Mouse (Mus musculus): Measurements from ENCODE around the gene Pou3f4.
"Not testable (repeated sequence)": the region's sequence is repeated elsewhere in the genome, so short reads cannot be mapped to it uniquely, and the experiment has no call there.

The Pou3f4 gene

GRCm38 (mm10) chrX:110814151-110814571 is at the start of gene Pou3f4:
Pou3f4 (plus strand) TSS chrX:110814280.
- DNase-seq (ENCODE audit: low spot score in 2 of 2): peak; percentile 71 to 83

- DNase-seq (ENCODE audit: low spot score in 2 of 2): no peak
Measured at GRCm38 (mm10) chrX:110765939-110766338, 48.1 kb upstream of the Pou3f4 start.

DNA sequence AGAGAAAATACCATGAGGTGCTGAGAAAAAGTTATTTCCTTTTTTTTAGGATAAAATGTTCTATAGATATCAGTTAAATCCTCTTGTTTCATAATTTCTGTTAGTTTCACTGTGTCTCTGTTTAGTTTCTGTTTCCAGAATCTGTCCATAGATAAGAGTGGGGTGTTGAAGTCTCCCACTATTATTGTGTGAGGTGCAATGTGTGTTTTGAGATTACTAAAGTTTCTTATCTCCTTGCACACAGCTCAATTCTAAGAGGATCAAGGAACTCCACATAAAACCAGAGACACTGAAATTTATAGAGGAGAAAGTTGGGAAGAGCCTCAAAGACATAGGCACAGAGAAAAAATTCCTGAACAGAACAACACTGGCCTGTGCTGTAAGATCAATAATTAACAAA is 39.3 kb upstream of the Pou3f4 start:
- DNase-seq (ENCODE audit: low spot score in 2 of 2): not testable (repeated sequence)

DNA sequence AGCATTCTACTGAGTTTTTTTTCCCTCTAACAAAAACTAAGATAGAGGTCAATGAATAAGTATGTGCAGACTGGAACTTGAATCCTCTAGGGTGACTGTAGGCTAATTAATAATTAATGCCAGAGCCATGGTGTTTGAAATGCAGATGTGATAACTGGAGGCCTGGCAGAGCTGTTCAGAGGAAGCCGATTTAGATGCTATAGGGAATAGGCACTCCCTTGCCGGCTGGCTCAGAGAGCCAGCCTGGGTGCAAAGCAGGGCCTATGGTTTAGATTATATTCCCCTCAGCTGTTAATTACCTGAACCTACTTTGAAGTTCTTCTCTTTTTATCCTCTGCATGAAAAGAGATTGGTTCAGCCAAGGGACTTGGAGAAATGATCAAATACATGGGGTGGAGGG is 11.6 kb upstream of the Pou3f4 start:
- no peak for DNase-seq (ENCODE audit: low spot score in 2 of 2)

- DNase-seq (ENCODE audit: low spot score in 2 of 2): no peak
Measured at GRCm38 (mm10) chrX:110810001-110810578, 4.0 kb upstream of the Pou3f4 start.

DNA sequence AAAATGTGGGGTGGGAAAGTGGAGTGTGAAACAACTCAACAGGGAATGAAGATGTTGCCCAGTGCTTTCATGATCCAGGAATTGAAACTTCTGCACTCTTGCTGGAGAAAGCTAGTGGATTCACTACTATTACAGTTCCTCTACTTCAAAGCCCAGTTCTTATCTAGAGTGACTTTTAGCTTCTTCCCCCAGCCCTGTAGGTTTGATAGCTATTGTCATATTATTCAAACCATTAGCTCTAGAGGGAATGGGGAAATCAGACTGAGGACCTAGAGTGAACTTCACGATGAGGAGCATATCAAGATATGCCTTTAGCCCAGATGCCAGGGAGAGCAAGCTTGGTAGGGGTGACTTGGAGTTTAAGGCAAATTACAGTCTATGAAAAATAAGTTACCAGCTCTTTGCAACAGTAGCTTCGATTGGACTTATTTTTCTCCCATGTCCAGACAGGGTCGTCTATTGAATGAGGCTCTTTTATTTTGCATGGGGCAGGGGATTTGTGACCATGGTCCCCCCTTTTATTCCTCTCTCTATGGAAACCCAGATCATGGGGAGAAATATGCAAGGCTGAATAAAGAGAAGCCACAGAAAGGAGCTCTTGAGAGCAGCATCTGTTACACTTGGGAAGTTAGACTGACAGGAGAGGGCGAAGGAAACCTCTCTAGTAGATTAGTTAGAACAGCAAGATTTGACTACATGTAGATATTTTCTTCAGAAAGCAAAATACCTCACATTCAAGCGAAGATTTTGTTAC is 3.1 kb upstream of the Pou3f4 start:
- DNase-seq (ENCODE audit: low spot score in 2 of 2): no peak

- no peak for DNase-seq (ENCODE audit: low spot score in 2 of 2)
Measured at GRCm38 (mm10) chrX:110812071-110812470, 2.0 kb upstream of the Pou3f4 start.

DNA sequence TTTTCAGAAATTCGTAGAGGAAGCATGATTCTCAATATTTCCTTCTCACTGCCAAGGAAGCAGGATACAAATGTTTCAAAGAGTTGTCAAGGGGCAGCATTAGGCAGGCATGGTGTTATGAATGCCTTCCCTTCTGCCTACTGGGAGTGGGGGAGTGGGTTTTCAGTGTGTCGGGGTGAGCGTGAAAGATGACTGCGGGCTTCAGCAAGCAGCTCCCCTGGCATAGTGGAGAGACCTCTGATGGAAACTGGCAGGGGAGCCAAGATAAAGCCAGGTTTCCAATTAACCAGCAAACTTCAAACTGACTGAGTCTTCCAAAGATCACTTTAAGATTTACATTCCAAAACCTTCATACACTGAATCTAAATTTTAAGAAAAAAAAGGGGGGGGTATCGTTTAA is 679 bp upstream of the Pou3f4 start:
- no peak for DNase-seq (ENCODE audit: low spot score in 2 of 2)

- DNase-seq (ENCODE audit: low spot score in 2 of 2): no peak
Measured at GRCm38 (mm10) chrX:110814592-110815548, 790 bp downstream of the Pou3f4 start.

DNA sequence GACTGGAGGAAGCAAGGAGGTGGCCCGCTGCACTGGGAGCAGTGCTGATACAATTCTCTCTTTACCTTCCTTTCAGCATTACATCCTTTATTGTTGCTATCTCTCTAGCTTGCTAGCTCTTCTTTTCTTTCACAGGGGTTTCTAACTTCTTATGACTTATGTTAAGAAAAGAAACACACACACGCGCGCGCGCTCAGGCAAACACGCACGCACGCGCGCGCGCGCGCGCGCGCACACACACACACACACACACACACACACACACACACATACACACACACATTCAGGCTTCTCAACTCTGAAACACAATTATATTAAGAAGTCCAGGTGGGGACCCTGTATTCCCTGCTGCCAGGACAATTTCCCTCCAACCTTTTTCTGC is 1.5 kb downstream of the Pou3f4 start:
- no peak for DNase-seq (ENCODE audit: low spot score in 2 of 2)

GRCm38 (mm10) chrX:110816609-110817008 is 2.5 kb downstream of the Pou3f4 start:
- DNase-seq (ENCODE audit: low spot score in 2 of 2): no peak

DNA sequence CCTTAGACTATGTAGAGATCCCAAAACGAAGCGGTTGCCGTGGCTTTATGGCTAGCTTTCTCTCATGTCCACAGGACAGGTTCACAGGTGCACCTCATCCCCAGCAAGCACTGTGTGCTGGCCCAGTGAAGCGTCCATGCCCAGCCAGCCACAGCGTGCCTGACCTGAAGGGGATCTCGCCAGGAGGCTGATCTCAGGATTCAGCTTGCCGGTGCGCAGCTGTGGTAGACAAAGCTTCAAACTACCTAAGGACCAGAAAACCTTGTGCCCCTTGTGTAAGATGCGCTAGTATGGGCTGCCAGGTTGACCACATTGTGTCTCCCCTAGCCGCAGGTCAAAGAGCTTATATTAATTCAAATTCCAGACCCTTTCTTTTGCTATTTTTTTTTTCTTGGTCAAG is 3.1 kb downstream of the Pou3f4 start:
- DNase-seq (ENCODE audit: low spot score in 2 of 2): no peak

- DNase-seq (ENCODE audit: low spot score in 2 of 2): no peak
Measured at GRCm38 (mm10) chrX:110837450-110837849, 23.4 kb downstream of the Pou3f4 start.

- no peak for DNase-seq (ENCODE audit: low spot score in 2 of 2)
Measured at GRCm38 (mm10) chrX:110851300-110851699, 37.2 kb downstream of the Pou3f4 start.
